Mouse (Mus musculus) ES-E14 (cell line): ENCODE data around the gene Nrxn3. TPM values are rescaled to one million over a fixed set of nuclear protein-coding genes. Genes with fewer than 3 reads are reported as not detected.

Experiments
- DNase-seq: peaks from one replicate; pipeline ENCODE4 v3.0.0-alpha.2; 2013; ENCODE audit warnings: low read depth, low spot score
- H3K27ac ChIP-seq: 2 replicates; pipeline ENCODE4 v1.5.1; 2012; ENCODE audit warnings: low read depth, mild to moderate bottlenecking, low read length, moderate library complexity, mixed read lengths; ENCODE audit not compliant: poor library complexity, insufficient read depth, severe bottlenecking
- H3K36me3 ChIP-seq: 2 replicates; pipeline ENCODE4 v1.6.1; 2012; ENCODE audit warnings: mild to moderate bottlenecking, low read length, moderate library complexity, mixed read lengths; ENCODE audit not compliant: control insufficient read depth, poor library complexity, insufficient read depth, severe bottlenecking
- H3K4me1 ChIP-seq, 2 experiments: fragments of 150-350 bp in 1 of 2; sonication (generic) in 1 of 2; 2 replicates each; pipeline ENCODE4 v1.6.1; 2012; ENCODE audit warnings: low read length in 2 of 2, mild to moderate bottlenecking in 1 of 2, mixed read lengths in 1 of 2; ENCODE audit not compliant: control insufficient read depth in 2 of 2, insufficient read depth in 2 of 2, poor library complexity in 1 of 2
- H3K4me3 ChIP-seq, 2 experiments: fragments of 150-350 bp in 1 of 2; sonication (generic) in 1 of 2; 2 replicates each; pipeline ENCODE4 v1.5.1; 2012; ENCODE audit warnings: low read length in 2 of 2, low read depth in 1 of 2, mild to moderate bottlenecking in 1 of 2, mixed read lengths in 1 of 2; ENCODE audit not compliant: insufficient read depth in 1 of 2, poor library complexity in 1 of 2, severe bottlenecking in 1 of 2
- H3K9ac ChIP-seq: 2 replicates; pipeline ENCODE4 v1.6.1; 2012; ENCODE audit warnings: low read depth, mild to moderate bottlenecking, low read length, mixed read lengths; ENCODE audit not compliant: poor library complexity, insufficient read depth, severe bottlenecking
- H3K9me3 ChIP-seq: fragments of 150-350 bp; sonication (generic); 2 replicates; pipeline ENCODE4 v1.6.1; 2012; ENCODE audit warnings: low read depth, mild to moderate bottlenecking, low read length; ENCODE audit not compliant: control insufficient read depth, insufficient read depth
- CHD2 ChIP-seq: IDR thresholded peaks from 2 replicates; pipeline ENCODE4 v1.6.1; 2014; ENCODE audit warnings: mild to moderate bottlenecking, low read depth, low read length, inconsistent platforms
- HCFC1 ChIP-seq: IDR thresholded peaks from 2 replicates; pipeline ENCODE4 v1.6.1; 2012; ENCODE audit warnings: low read length, inconsistent platforms, borderline replicate concordance; ENCODE audit not compliant: insufficient read depth
- MAFK ChIP-seq: IDR thresholded peaks from 2 replicates; pipeline ENCODE4 v1.6.1; 2014; ENCODE audit warnings: mild to moderate bottlenecking, low read depth, low read length, inconsistent platforms; ENCODE audit not compliant: insufficient read depth
- ZC3H11A ChIP-seq: IDR thresholded peaks from 2 replicates; pipeline ENCODE4 v1.6.1; 2012; ENCODE audit warnings: low read depth, mild to moderate bottlenecking, inconsistent platforms, low read length, borderline replicate concordance
- ZNF384 ChIP-seq: IDR thresholded peaks from 2 replicates; pipeline ENCODE4 v1.6.1; 2012; ENCODE audit warnings: low read depth, low read length, inconsistent platforms
- in situ Hi-C, 2 experiments: fragments of 600-800 bp; cut with MboI; formaldehyde crosslinking; loops; one replicate each; pipeline ENCODE4 v1.15.1; 2025; ENCODE audit warnings: low sequenced_read_pairs in 2 of 2, inconsistent platforms in 1 of 2; ENCODE audit not compliant: unreplicated experiment in 2 of 2
- total RNA-seq: library from RNA; depleted of rRNA; stranded (reverse); fragments of 300-350 nt; gene quantifications from 2 replicates; pipeline ENCODE4 v1.2.3, GENCODE M21; 2012

The Nrxn3 gene
- total RNA-seq, 1 experiment: 0.13 TPM

GRCm38 (mm10) chr12:90274621-90275236 lies 1552.1 kb downstream of the Nrxn3 start:
- TF ChIP-seq HCFC1 (no peak), ZNF384 (no peak), ZC3H11A (no peak), MAFK (no peak), CHD2 (no peak)
- H3K36me3 ChIP-seq: no peaks in the 10 kb centered on the region
- in situ Hi-C loops: no loop called here
- H3K27ac ChIP-seq: no peak overlapping the region
- no peak for DNase-seq
- H3K9ac ChIP-seq: no peak overlapping the region
- H3K9me3 ChIP-seq: no peaks in the 10 kb centered on the region
- no peak overlapping the region for H3K4me3 ChIP-seq
- H3K4me1 ChIP-seq: no peaks in the 10 kb centered on the region

- TF ChIP-seq ZC3H11A (no peak), HCFC1 (no peak), MAFK (no peak), CHD2 (no peak), ZNF384 (no peak)
These were observed 1558.6 kb downstream of the Nrxn3 start for GRCm38 (mm10) chr12:90281236-90281635.

GRCm38 (mm10) chr12:90283022-90283421 lies 1560.3 kb downstream of the Nrxn3 start:
- Histone ChIP-seq H3K4me3 (no peak overlapping the region), H3K9ac (no peak overlapping the region), H3K36me3 (no peaks in the 10 kb centered on the region), H3K27ac (no peak overlapping the region), H3K4me1 (no peaks in the 10 kb centered on the region), H3K9me3 (no peaks in the 10 kb centered on the region)
- in situ Hi-C loops: no loop called here
- no peak for DNase-seq
- TF ChIP-seq MAFK: no peak
- TF ChIP-seq CHD2: no peak
- TF ChIP-seq ZC3H11A: no peak
- TF ChIP-seq HCFC1: no peak
- no peak for TF ChIP-seq ZNF384

More at GRCm38 (mm10) chr12:90281236-90281635, 1558.6 kb downstream of the Nrxn3 start:
- no peak for DNase-seq
- H3K4me1 ChIP-seq: no peaks in the 10 kb centered on the region
- H3K9ac ChIP-seq: no peak overlapping the region
- no peaks in the 10 kb centered on the region for H3K9me3 ChIP-seq
- no peaks in the 10 kb centered on the region for H3K36me3 ChIP-seq
- no peak overlapping the region for H3K27ac ChIP-seq
- in situ Hi-C loops: no loop called here
- H3K4me3 ChIP-seq: no peak overlapping the region

- DNase-seq: no peak
- no peaks in the 10 kb centered on the region for H3K9me3 ChIP-seq
- no peak overlapping the region for H3K4me3 ChIP-seq
- H3K4me1 ChIP-seq: no peaks in the 10 kb centered on the region
- H3K36me3 ChIP-seq: no peaks in the 10 kb centered on the region
- no peak overlapping the region for H3K9ac ChIP-seq
- TF ChIP-seq ZC3H11A (no peak), MAFK (no peak), CHD2 (no peak), HCFC1 (no peak), ZNF384 (no peak)
- in situ Hi-C loops: no loop called here
- no peak overlapping the region for H3K27ac ChIP-seq
These were observed 1580.0 kb downstream of the Nrxn3 start for GRCm38 (mm10) chr12:90302671-90303070.

GRCm38 (mm10) chr12:90331806-90332205 lies 1609.1 kb downstream of the Nrxn3 start:
- TF ChIP-seq HCFC1 (no peak), CHD2 (no peak), ZC3H11A (no peak), MAFK (no peak), ZNF384 (no peak)
- DNase-seq: no peak
- in situ Hi-C loops: no loop called here

More at GRCm38 (mm10) chr12:90331806-90332205, 1609.1 kb downstream of the Nrxn3 start:
- Histone ChIP-seq H3K4me3 (no peak overlapping the region), H3K36me3 (no peaks in the 10 kb centered on the region), H3K9ac (no peak overlapping the region), H3K27ac (no peak overlapping the region), H3K4me1 (no peaks in the 10 kb centered on the region), H3K9me3 (no peaks in the 10 kb centered on the region)
